Mouse (Mus musculus) testis, adult 2 months (tissue): ENCODE results near the gene Tppp2. TPM values are rescaled to one million over a fixed set of nuclear protein-coding genes. Genes with fewer than 3 reads are reported as not detected.
A peak's percentile ranks its signal among the peaks of the same experiment; 100 is the strongest.

Experiments
- H3K27ac ChIP-seq: fragments of 200-500 bp; 2 replicates; pipeline ENCODE4 v1.5.1; 2012; ENCODE audit warnings: low read depth, low read length; ENCODE audit not compliant: control insufficient read depth, insufficient read depth
- H3K27me3 ChIP-seq: fragments of 200-500 bp; 2 replicates; pipeline ENCODE4 v1.6.1; 2012; ENCODE audit warnings: mild to moderate bottlenecking, low read length, moderate library complexity; ENCODE audit not compliant: control insufficient read depth, insufficient read depth
- H3K36me3 ChIP-seq: fragments of 200-500 bp; 2 replicates; pipeline ENCODE4 v1.6.1; 2012; ENCODE audit warnings: mild to moderate bottlenecking, low read length; ENCODE audit not compliant: control insufficient read depth, insufficient read depth
- H3K4me1 ChIP-seq: fragments of 200-500 bp; 2 replicates; pipeline ENCODE4 v1.6.1; 2012; ENCODE audit warnings: low read length; ENCODE audit not compliant: control insufficient read depth, insufficient read depth
- H3K4me3 ChIP-seq: fragments of 200-500 bp; 2 replicates; pipeline ENCODE4 v1.5.1; 2012; ENCODE audit warnings: low read depth, mild to moderate bottlenecking, low read length, moderate library complexity, mixed read lengths; ENCODE audit not compliant: control insufficient read depth
- CTCF ChIP-seq: fragments of 200-500 bp; IDR thresholded peaks from 2 replicates; pipeline ENCODE4 v1.5.1; 2012; ENCODE audit warnings: low read depth, mild to moderate bottlenecking, inconsistent platforms, low read length, moderate library complexity; ENCODE audit not compliant: control insufficient read depth, insufficient read depth, insufficient replicate concordance
- POLR2A ChIP-seq: fragments of 200-500 bp; IDR thresholded peaks from 2 replicates; pipeline ENCODE4 v1.6.1; 2012; ENCODE audit warnings: low read depth, mild to moderate bottlenecking, inconsistent platforms, low read length, moderate library complexity; ENCODE audit not compliant: control insufficient read depth
- polyA plus RNA-seq: library from polyadenylated mRNA; depleted of rRNA; stranded (reverse); fragments of >200 nt; gene quantifications from 2 replicates; pipeline ENCODE4 v1.2.3, GENCODE M21; 2012; rRNA removed

Tppp2 gene
- 153 and 181 TPM in 2 replicates for polyA plus RNA-seq

DNA sequence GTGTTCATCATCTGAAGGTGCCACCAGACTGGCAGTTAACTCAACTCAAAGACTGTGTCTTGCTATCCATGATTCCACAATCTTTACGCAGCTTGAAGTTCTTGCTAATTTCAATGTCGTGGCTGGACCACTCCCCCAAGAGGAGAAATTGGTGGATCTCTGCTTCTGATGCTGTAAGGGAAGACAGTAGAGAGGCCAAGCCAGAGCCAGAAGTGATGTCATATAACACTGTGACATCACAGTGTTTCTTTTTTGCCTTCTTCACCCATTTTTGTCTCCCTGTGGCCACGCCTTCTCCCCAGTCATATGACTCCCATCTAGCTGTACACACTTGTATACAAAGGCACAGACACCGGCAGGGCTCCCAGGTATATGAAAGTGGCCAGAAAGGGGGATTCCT, at the start of gene Tppp2:
TSS of gene Tppp2 (plus strand) at position 301 of the 400 bp plus-strand sequence.
- no peak for TF ChIP-seq POLR2A
- TF ChIP-seq CTCF = no peak

DNA sequence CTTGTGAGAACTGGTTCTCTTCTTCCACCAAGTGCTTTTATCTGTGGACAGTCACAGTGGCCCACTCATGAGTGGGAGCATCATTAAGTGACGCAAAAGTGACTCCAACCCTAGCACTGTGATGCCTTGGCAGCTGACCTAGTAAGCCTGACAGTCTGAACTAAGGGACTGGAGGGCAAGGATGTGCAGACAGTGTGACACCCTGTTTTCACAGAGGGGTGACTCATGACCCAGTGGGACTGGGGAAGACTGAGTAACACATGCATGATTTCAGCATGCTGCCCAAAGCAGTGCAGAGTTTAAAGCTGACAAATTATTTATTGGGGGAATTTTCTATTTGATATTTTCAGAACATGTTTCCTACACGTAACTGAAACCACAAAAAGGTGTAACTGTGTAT, 47.5 kb upstream of the Tppp2 start:
- Histone ChIP-seq H3K36me3 (no peaks in the 10 kb centered on the region), H3K27ac (no peak overlapping the region), H3K4me1 (no peaks in the 10 kb centered on the region), H3K27me3 (no peaks in the 10 kb centered on the region), H3K4me3 (no peak overlapping the region)
- no peak for TF ChIP-seq CTCF
- TF ChIP-seq POLR2A = no peak

More for the DNA sequence above, at the start of gene Tppp2:
- H3K4me1 ChIP-seq = peaks cover 10% of the 10 kb centered on the region
- H3K36me3 ChIP-seq = no peaks in the 10 kb centered on the region
- peak within 1 kb of the TSS; percentile 70 for H3K4me3 ChIP-seq
- H3K27ac ChIP-seq = no peak within 1 kb of the TSS
- H3K27me3 ChIP-seq = no peaks in the 10 kb centered on the region

DNA sequence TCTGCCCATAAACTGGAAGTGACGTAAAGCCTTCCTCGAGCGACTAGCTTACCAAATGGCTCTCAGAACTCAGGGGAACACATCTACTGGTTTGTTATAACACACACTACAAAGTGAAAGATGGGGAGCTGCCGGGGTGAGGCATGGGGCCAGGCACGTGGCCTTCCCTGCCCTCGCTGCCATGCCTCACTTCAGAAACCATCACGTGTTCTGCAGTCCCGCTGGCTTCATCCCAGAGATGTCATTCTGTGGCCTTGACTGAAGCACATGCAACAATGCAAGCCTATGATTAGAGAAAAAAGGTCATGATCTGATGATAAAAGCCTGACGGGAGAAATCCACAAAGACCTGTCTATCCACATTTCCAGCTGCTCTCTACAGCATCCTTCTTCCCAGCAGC, 46.5 kb upstream of the Tppp2 start:
- no peak overlapping the region for H3K27ac ChIP-seq
- peaks cover 3% of the 10 kb centered on the region; the same call in 1 of the 2 replicates for H3K4me1 ChIP-seq
- H3K27me3 ChIP-seq = no peaks in the 10 kb centered on the region
- no peaks in the 10 kb centered on the region for H3K36me3 ChIP-seq
- no peak overlapping the region for H3K4me3 ChIP-seq
- TF ChIP-seq POLR2A (no peak), CTCF (no peak)

DNA sequence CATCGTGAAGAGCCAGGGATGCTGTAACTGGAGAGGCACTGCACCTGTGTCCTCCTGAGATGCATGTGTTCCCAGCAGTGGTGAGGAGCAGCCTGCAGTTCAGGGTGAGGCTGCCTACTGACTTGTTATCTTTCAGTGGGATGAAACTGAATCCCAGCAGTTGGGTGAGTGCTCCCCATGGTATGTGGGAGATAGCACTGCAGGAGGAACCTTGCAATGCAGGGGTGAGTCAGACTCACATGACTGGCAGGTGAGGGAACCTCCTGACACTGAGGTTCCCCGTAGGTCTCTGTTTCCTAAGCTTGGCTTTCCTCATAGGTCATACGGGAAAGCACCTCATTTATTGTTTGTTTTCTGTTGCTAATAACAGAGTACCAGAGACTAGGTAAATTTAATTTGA, 40.7 kb upstream of the Tppp2 start:
- H3K4me1 ChIP-seq = peaks cover 5% of the 10 kb centered on the region
- no peak for TF ChIP-seq CTCF
- TF ChIP-seq POLR2A = no peak
- H3K27me3 ChIP-seq = no peaks in the 10 kb centered on the region
- H3K27ac ChIP-seq = no peak overlapping the region
- H3K4me3 ChIP-seq = peak overlapping the region; percentile 47
- H3K36me3 ChIP-seq = no peaks in the 10 kb centered on the region

DNA sequence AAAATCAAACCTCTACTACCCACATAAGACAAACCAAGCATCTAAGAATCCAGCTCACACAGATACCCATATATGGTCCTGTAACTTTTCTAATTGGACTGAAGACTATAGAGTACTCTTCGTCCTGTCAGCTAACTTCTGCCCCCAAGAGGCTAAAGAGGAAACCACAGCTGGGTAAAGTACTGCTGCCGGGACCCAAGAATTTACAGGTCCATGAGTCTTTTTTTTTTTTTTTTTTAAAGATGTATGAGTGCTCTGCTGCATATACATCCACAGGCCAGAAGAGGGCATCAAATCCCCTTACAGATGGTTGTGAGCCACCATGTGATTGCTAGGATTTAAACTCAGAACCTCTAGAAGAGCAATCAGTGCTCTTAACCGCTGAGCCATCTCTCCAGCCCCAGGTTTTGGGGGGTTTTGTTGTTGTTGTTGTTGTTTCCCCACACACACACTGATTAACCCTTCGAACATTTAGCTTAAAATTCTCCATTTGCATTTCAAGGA, 34.6 kb upstream of the Tppp2 start:
- Histone ChIP-seq H3K36me3 (no peaks in the 10 kb centered on the region), H3K27me3 (no peaks in the 10 kb centered on the region), H3K27ac (no peak overlapping the region), H3K4me1 (peaks cover 3% of the 10 kb centered on the region), H3K4me3 (no peak overlapping the region)
- TF ChIP-seq CTCF = no peak
- TF ChIP-seq POLR2A = no peak

DNA sequence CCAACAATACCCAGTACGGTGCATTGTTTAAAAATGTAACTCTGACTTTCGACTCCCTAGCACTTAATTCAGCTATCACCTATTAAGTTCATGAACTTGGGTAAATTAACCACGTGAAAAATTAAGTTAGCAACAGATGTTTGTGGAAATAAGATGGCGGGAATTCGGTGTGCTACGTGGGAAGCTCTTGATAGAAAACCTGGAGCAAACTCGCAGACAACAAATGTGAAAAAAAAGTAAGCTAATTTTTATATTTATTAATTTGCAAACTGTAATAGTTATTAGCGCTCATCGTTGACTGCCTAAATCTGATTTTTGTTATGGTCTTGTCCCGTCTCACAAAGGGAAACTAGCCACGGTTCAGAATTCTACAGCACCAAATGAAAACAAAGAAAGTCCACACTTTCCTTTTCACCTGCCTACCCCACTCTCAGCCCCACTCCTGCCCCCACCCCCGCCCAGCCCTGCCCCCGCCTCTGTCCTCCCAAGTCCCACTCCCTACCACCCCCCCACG, 34.1 kb upstream of the Tppp2 start:
- Histone ChIP-seq H3K36me3 (no peaks in the 10 kb centered on the region), H3K27ac (no peak overlapping the region), H3K4me1 (peaks cover 3% of the 10 kb centered on the region), H3K4me3 (no peak overlapping the region; the same call in 1 of the 2 replicates), H3K27me3 (no peaks in the 10 kb centered on the region)
- no peak for TF ChIP-seq CTCF
- TF ChIP-seq POLR2A = no peak

DNA sequence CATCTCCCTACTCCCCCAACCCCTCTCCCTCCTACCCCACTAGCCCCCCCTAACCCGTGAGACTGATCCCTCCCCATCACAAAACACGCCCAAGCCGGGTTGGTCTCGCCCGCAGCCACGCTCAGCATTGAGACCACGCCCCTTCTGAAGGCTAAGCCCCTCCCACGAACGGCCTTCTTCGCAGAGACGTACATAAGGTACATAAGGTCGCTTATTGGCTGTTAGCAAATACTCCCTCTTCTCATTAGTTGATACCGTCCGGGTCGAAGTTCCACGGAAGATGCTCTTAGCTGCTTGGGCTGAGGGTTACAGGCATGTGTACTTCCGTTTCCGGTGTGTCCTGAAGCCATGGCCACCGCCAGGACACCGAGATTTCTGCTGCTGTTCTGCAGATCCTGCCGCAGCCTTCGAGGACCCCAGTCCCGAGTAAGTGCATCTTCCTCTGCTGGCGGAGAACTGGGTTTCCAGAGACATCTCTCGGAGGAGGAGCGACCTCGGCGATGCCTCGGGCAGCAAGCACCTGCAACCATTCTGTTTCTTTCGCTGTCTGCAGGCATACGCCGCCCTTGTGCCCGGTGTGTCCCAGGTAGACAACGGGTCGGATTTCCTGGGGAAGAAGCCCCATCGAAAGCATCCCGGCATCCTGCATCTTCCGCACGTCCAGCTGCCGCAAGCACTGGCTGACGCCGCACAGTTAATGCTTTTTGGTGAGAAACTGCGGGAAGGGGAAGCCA, 33.5 kb upstream of the Tppp2 start, which contains the start of gene Mettl17:
TSS of gene Mettl17 (plus strand) at position 245 of the 734 bp plus-strand sequence.
- H3K27me3 ChIP-seq = no peaks in the 10 kb centered on the region
- TF ChIP-seq POLR2A (peak; percentile 84), CTCF (no peak)
- H3K36me3 ChIP-seq = no peaks in the 10 kb centered on the region
- peak within 1 kb of the TSS; percentile 86 for H3K4me3 ChIP-seq
- H3K4me1 ChIP-seq = peaks cover 3% of the 10 kb centered on the region
- peak within 1 kb of the TSS; percentile 3 for H3K27ac ChIP-seq
